24 mouse cellular contexts compared by ENCODE assay signal in the genomic region with DNA sequence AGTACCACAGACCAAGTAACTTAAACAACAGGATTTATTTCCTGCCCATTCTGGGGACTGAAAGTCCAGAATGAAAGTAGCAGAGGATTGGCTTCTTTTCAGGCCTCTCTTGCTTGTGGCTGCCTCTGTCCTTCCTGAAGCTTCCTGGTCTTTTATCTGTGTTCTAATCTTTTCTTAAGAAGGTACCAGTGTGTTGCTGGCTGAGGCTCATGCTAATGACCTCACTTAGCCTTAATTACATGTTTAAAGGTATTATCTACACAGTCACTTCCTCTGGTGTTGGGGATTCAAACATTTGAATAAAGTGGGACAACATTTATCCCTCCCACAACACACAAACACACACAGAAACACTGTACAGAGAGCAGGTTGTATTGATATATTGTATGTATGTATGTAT. TPM values are rescaled to one million over a fixed set of nuclear protein-coding genes. Genes with fewer than 3 reads are reported as not detected.
DNase-seq lines count a peak whose midpoint lies in the region; ATAC-seq and TF ChIP-seq lines count a peak whose summit lies in the region.
"Had no signal": no experiment of that assay in that cellular context is flagged by ENCODE, and none has a peak within 500 bp of the region (broad histone marks: within the 10 kb centered on the region; RNA-seq: fewer than 3 reads in every experiment).

No protein-coding gene starts in this region.

- H3K27me3 ChIP-seq in liver, embryonic 11.5 days (replicated peaks; ENCODE audit: control insufficient read depth, insufficient read depth, low read length), result no peaks in the 10 kb centered on the region
- H3K27me3 ChIP-seq in liver, embryonic 14.5 days (ENCODE audit: control insufficient read depth, insufficient read depth, low read length), result no peaks in the 10 kb centered on the region
- H3K27me3 ChIP-seq in small intestine, adult 2 months (ENCODE audit: control insufficient read depth, insufficient read depth, low read length), result no peaks in the 10 kb centered on the region
- no peaks in the 10 kb centered on the region for H3K27me3 ChIP-seq in limb, embryonic 10.5 days (ENCODE audit: low read depth, poor library complexity, severe bottlenecking)
- H3K27me3 ChIP-seq: embryonic facial prominence, embryonic 13.5 days; forebrain, embryonic 15.5 days; lung, embryonic 15.5 days had no signal

- H3K9ac ChIP-seq in liver, embryonic 11.5 days (ENCODE audit: low read depth, low read length), result peak overlapping the region; percentile 20; the same call in 1 of the 2 replicates
- H3K9ac ChIP-seq in liver, embryonic 14.5 days (replicated peaks), result 0 out of 2 replicates have a peak overlapping the region, but pooled peaks have one; percentile 2
- H3K9ac ChIP-seq: embryonic facial prominence, embryonic 13.5 days; forebrain, embryonic 15.5 days; lung, embryonic 15.5 days had no signal

- H3K4me3 ChIP-seq in liver, embryonic 11.5 days (ENCODE audit: low read depth, low read length), result no peak overlapping the region
- H3K4me3 ChIP-seq in liver, embryonic 14.5 days (ENCODE audit: insufficient read depth in 1 of 2, low read depth in 2 of 2, low read length in 2 of 2), result no peak overlapping the region
- no peak overlapping the region for H3K4me3 ChIP-seq in small intestine, adult 2 months (ENCODE audit: low read depth, low read length)
- H3K4me3 ChIP-seq in limb, embryonic 10.5 days, result no peak overlapping the region
- H3K4me3 ChIP-seq: embryonic facial prominence, embryonic 13.5 days; forebrain, embryonic 15.5 days; heart, adult 2 months; lung, embryonic 15.5 days had no signal

- no peak for DNase-seq in liver, embryonic 11.5 days (ENCODE audit: low spot score)
- no peak for DNase-seq in liver
- peak; percentile 45 for DNase-seq in c-Kit-positive CD71-positive TER-119-negative erythroid progenitor cells, embryonic 14.5 days (ENCODE audit: low read depth)
- DNase-seq in liver, embryonic 14.5 days (ENCODE audit: low read depth in 3 of 3, low spot score in 3 of 3), result no peak
- no peak for DNase-seq in limb, embryonic 10.5 days (ENCODE audit: low spot score)
- no peak for DNase-seq in layer of hippocampus, adult 18-20 months (ENCODE audit: low spot score in 2 of 2)
- DNase-seq: adrenal gland, postnatal 36 days; cerebellum, adult 2 months; cerebellum, postnatal 36 days; embryo, embryonic 11 days; gastrocnemius, postnatal 25 days; heart, adult 2 months; kidney, adult 9 months; kidney, postnatal 25 days; layer of hippocampus, postnatal 36 days; lung, postnatal 36 days; thymus, adult 18-20 months; thymus, postnatal 4 days had no signal

- no peak for TF ChIP-seq POLR2A in small intestine, adult 2 months (IDR thresholded peaks at IDR 0.05; ENCODE audit: low read depth, low read length)

- peaks cover 40% of the 10 kb centered on the region for H3K4me1 ChIP-seq in liver, embryonic 11.5 days (replicated peaks; ENCODE audit: control insufficient read depth, insufficient read depth, low read length)
- peaks cover 68 to 69% of the 10 kb centered on the region in 2 experiments for H3K4me1 ChIP-seq in liver, embryonic 14.5 days (replicated peaks; ENCODE audit: control insufficient read depth in 2 of 2, insufficient read depth in 2 of 2, low read length in 1 of 2)
- peaks cover 25% of the 10 kb centered on the region; the same call in 1 of the 2 replicates for H3K4me1 ChIP-seq in small intestine, adult 2 months (ENCODE audit: control insufficient read depth, insufficient read depth, insufficient read length, low read length)
- H3K4me1 ChIP-seq in limb, embryonic 10.5 days, result no peaks in the 10 kb centered on the region
- H3K4me1 ChIP-seq: embryonic facial prominence, embryonic 13.5 days; forebrain, embryonic 15.5 days had no signal

- H3K9me3 ChIP-seq in liver, embryonic 11.5 days (ENCODE audit: control insufficient read depth, low read length), result no peaks in the 10 kb centered on the region
- H3K9me3 ChIP-seq in liver, embryonic 14.5 days (ENCODE audit: control insufficient read depth, low read length), result no peaks in the 10 kb centered on the region
- H3K9me3 ChIP-seq in limb, embryonic 10.5 days (replicated peaks), result no peaks in the 10 kb centered on the region
- H3K9me3 ChIP-seq: embryonic facial prominence, embryonic 13.5 days; forebrain, embryonic 15.5 days; lung, embryonic 15.5 days had no signal

- TF ChIP-seq EP300 in liver, embryonic 14.5 days (IDR thresholded peaks at IDR 0.05; ENCODE audit: low read depth), result no peak

- TF ChIP-seq CTCF in liver, embryonic 14.5 days (IDR thresholded peaks at IDR 0.05; ENCODE audit: low read depth), result no peak
- TF ChIP-seq CTCF in small intestine, adult 2 months (IDR thresholded peaks at IDR 0.05; ENCODE audit: extremely low read depth, insufficient read length, insufficient replicate concordance, low read depth, low read length), result no peak

- peak; percentile 33; the same call in 1 of the 2 replicates for ATAC-seq in liver, embryonic 11.5 days (replicated peaks; ENCODE audit: low FRiP score)
- peak; percentile 47; the same call in 1 of the 2 replicates for ATAC-seq in liver, embryonic 14.5 days (ENCODE audit: insufficient read depth)
- ATAC-seq: forebrain, embryonic 15.5 days; hindbrain, postnatal 0 days; intestine, embryonic 16.5 days had no signal

- no peaks in the 10 kb centered on the region for H3K36me3 ChIP-seq in liver, embryonic 11.5 days (ENCODE audit: control insufficient read depth, insufficient read depth, low read length)
- H3K36me3 ChIP-seq in liver, embryonic 14.5 days (replicated peaks; ENCODE audit: control insufficient read depth, insufficient read depth, low read depth), result no peaks in the 10 kb centered on the region
- H3K36me3 ChIP-seq in small intestine, adult 2 months (ENCODE audit: control insufficient read depth, insufficient read depth, low read length), result no peaks in the 10 kb centered on the region
- H3K36me3 ChIP-seq in limb, embryonic 10.5 days, result no peaks in the 10 kb centered on the region
- H3K36me3 ChIP-seq: embryonic facial prominence, embryonic 13.5 days; forebrain, embryonic 15.5 days; lung, embryonic 15.5 days had no signal

- H3K27ac ChIP-seq in liver, embryonic 11.5 days (ENCODE audit: low read depth, low read length), result peak overlapping the region; percentile 96
- H3K27ac ChIP-seq in liver, embryonic 14.5 days, result peak overlapping the region; percentile 81
- H3K27ac ChIP-seq in small intestine, adult 2 months (ENCODE audit: insufficient read depth, low read depth, low read length), result peak overlapping the region; percentile 67; the same call in 1 of the 2 replicates
- no peak overlapping the region for H3K27ac ChIP-seq in limb, embryonic 10.5 days
- H3K27ac ChIP-seq: embryonic facial prominence, embryonic 13.5 days; forebrain, embryonic 15.5 days; heart, adult 2 months; hindbrain, postnatal 0 days; lung, embryonic 15.5 days had no signal

- peak overlapping the region; percentile 17; the same call in 1 of the 2 replicates for H3K4me2 ChIP-seq in liver, embryonic 11.5 days
- peak overlapping the region; percentile 48 for H3K4me2 ChIP-seq in liver, embryonic 14.5 days (ENCODE audit: low read depth)
- H3K4me2 ChIP-seq: embryonic facial prominence, embryonic 13.5 days; forebrain, embryonic 15.5 days; lung, embryonic 15.5 days had no signal

RNA-seq across cellular contexts. Expression of gene Ugcg, which starts 59.0 kb away (rescaled TPM):
- 25.9 and 26.1 TPM in 2 replicates for polyA plus RNA-seq in liver, embryonic 11.5 days (2014; fragmentation: Nextera tagmentation; extraction: Ambion mirVana)
- polyA plus RNA-seq in liver, embryonic 14.5 days (2012; rRNA removed), result 19.3 and 21.7 TPM in 2 replicates
- 7.5 and 9.9 TPM in 2 replicates for polyA plus RNA-seq in liver, embryonic 14.5 days (2014; fragmentation: Nextera tagmentation; extraction: Ambion mirVana)
- 9.6 and 109 TPM in 2 replicates for polyA plus RNA-seq in small intestine, adult 2 months (2012; rRNA removed)
- 8.7 and 9.2 TPM in 2 replicates for polyA plus RNA-seq in limb, embryonic 10.5 days (2016; fragmentation: Nextera tagmentation; extraction: Ambion mirVana)
- 10 to 100 TPM; 64.4 to 68.6 TPM for total RNA-seq in layer of hippocampus, adult 18-20 months (2021)
